Mouse (Mus musculus) stomach, postnatal 0 days (tissue): ENCODE results near the gene Ppil1.

ENCODE experiments used
- CTCF ChIP-seq: IDR thresholded peaks from 2 replicates; pipeline ENCODE4 v1.5.1; 2016; ENCODE audit warnings: antibody characterized with exemption, low read depth, mild to moderate bottlenecking, moderate library complexity
- EP300 ChIP-seq: optimal IDR thresholded peaks from 2 replicates; pipeline ENCODE3; 2016; ENCODE audit warnings: antibody characterized with exemption

GRCm38 (mm10) chr17:29237772-29238420 is 26.1 kb downstream of the Ppil1 start, which contains the start of gene Cpne5:
- TF ChIP-seq CTCF, result no peak
- no peak for TF ChIP-seq EP300
